Mouse (Mus musculus) myocyte (in vitro differentiated cells): Measurements from ENCODE around the gene Dgki.

ENCODE experiments used
- CEBPB ChIP-seq: IDR thresholded peaks from 2 replicates; pipeline ENCODE4 v1.6.1; 2011; ENCODE audit warnings: mild to moderate bottlenecking, moderate library complexity; ENCODE audit not compliant: poor library complexity, insufficient read depth, severe bottlenecking
- E2F4 ChIP-seq: IDR thresholded peaks from one replicate; pipeline ENCODE4 v1.6.1; 2011; ENCODE audit warnings: mild to moderate bottlenecking, control low read depth, moderate library complexity; ENCODE audit not compliant: insufficient read depth
- MAX ChIP-seq: IDR thresholded peaks from one replicate; pipeline ENCODE4 v1.6.1; 2011; ENCODE audit warnings: low read depth, mild to moderate bottlenecking, control low read depth
- MYOD1 ChIP-seq, 3 experiments: IDR thresholded peaks; one replicate each; pipeline ENCODE4 v1.6.1; 2011; ENCODE audit warnings: control low read depth in 2 of 3, low read depth in 2 of 3, mild to moderate bottlenecking in 2 of 3, moderate library complexity in 1 of 3; ENCODE audit not compliant: insufficient read length in 2 of 3, control insufficient read depth in 1 of 3
- MYOG ChIP-seq, 3 experiments: IDR thresholded peaks; one replicate each; pipeline ENCODE4 v1.6.1; 2011; ENCODE audit warnings: control low read depth in 2 of 3, low read depth in 2 of 3, mild to moderate bottlenecking in 2 of 3; ENCODE audit not compliant: insufficient read length in 2 of 3, control insufficient read depth in 1 of 3, insufficient read depth in 1 of 3
- POLR2A ChIP-seq: IDR thresholded peaks from one replicate; pipeline ENCODE4 v1.6.1; 2011; ENCODE audit warnings: low read depth, mild to moderate bottlenecking, control low read depth, moderate library complexity; ENCODE audit not compliant: insufficient read length
- POLR2AphosphoS2 ChIP-seq: IDR thresholded peaks from one replicate; pipeline ENCODE4 v1.6.1; 2011; ENCODE audit warnings: low read depth, control low read depth; ENCODE audit not compliant: insufficient read length
- SRF ChIP-seq: IDR thresholded peaks from one replicate; pipeline ENCODE4 v1.6.1; 2011; ENCODE audit warnings: low read depth; ENCODE audit not compliant: control insufficient read depth, insufficient read length
- TCF12 ChIP-seq: IDR thresholded peaks from one replicate; pipeline ENCODE4 v1.6.1; 2011; ENCODE audit warnings: mild to moderate bottlenecking, control low read depth; ENCODE audit not compliant: poor library complexity, insufficient read depth, severe bottlenecking
- TCF3 ChIP-seq: IDR thresholded peaks from one replicate; pipeline ENCODE4 v1.6.1; 2011; ENCODE audit warnings: low read depth, control low read depth; ENCODE audit not compliant: insufficient read length
- USF1 ChIP-seq: IDR thresholded peaks from one replicate; pipeline ENCODE4 v1.6.1; 2011; ENCODE audit warnings: low read depth, mild to moderate bottlenecking, control low read depth, moderate library complexity

DNA sequence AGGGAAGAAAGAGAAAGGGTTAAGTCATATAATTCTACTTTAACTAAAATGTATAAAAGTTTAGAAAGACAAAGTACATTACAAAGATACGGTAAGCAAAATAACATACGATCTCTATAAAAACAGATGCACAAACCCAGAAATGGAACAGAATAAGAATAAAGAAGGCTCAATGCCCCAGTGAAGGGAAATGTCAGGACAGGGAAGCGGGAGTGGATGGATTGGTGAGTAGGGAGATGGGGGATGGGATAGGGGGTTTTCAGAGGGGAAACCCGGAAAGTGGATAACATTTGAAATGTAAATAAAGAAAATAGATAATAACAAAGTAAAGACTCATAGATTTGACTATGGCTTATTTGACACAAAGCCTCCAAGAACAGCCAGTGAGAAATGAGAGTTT lies 400.1 kb downstream of the Dgki start:
- TF ChIP-seq POLR2A: no peak
- TF ChIP-seq USF1: no peak
- TF ChIP-seq E2F4: no peak
- TF ChIP-seq SRF: no peak
- TF ChIP-seq TCF12: no peak
- TF ChIP-seq TCF3: no peak
- TF ChIP-seq CEBPB: no peak
- no peak for TF ChIP-seq MAX
- no peak for TF ChIP-seq POLR2AphosphoS2
- TF ChIP-seq MYOD1 (IDR thresholded peaks at IDR 0.05; ENCODE audit: control insufficient read depth in 1 of 3, insufficient read length in 2 of 3, low read depth in 2 of 3): no peak
- no peak for TF ChIP-seq MYOG (IDR thresholded peaks at IDR 0.05; ENCODE audit: control insufficient read depth in 1 of 3, insufficient read depth in 1 of 3, insufficient read length in 2 of 3, low read depth in 2 of 3)
